Mouse (Mus musculus): ENCODE measurements around the gene Smtn. TPM values are rescaled to one million over a fixed set of nuclear protein-coding genes. Genes with fewer than 3 reads are reported as not detected.
A peak's percentile ranks its signal among the peaks of the same experiment; 100 is the strongest.

Gene Smtn
- polyA plus RNA-seq, 1 experiment from 2014 or later: 97.9 TPM

GRCm38 (mm10) chr11:3535406-3535986 lies 4.9 kb downstream of the Smtn start:
- 0% methylated on average over 36 of the region's 36 CpGs for WGBS
- H3K4me1 ChIP-seq: peaks cover 30% of the 10 kb centered on the region
- H3K27me3 ChIP-seq (replicated peaks): no peaks in the 10 kb centered on the region
- peaks cover 31% of the 10 kb centered on the region for H3K36me3 ChIP-seq
- H3K9ac ChIP-seq: peak overlapping the region; percentile 40; the same call in 1 of the 2 replicates
- no peaks in the 10 kb centered on the region for H3K9me3 ChIP-seq
- peak overlapping the region; percentile 78 for H3K4me2 ChIP-seq
- H3K27ac ChIP-seq: peak overlapping the region; percentile 90
- ATAC-seq (ENCODE audit: insufficient read depth, low FRiP score, low read depth): peak; percentile 79
- H3K4me3 ChIP-seq (replicated peaks): peak overlapping the region; percentile 63

- Histone ChIP-seq H3K4me3 (replicated peaks) (peak overlapping the region; percentile 63), H3K4me1 (peaks cover 30% of the 10 kb centered on the region), H3K36me3 (peaks cover 35% of the 10 kb centered on the region), H3K27me3 (replicated peaks) (no peaks in the 10 kb centered on the region), H3K9ac (no peak overlapping the region), H3K4me2 (peak overlapping the region; percentile 78), H3K27ac (peak overlapping the region; percentile 90), H3K9me3 (no peaks in the 10 kb centered on the region)
- no peak for ATAC-seq (ENCODE audit: insufficient read depth, low FRiP score, low read depth)
- WGBS: 20% methylated on average over 8 of the region's 8 CpGs
Measured at GRCm38 (mm10) chr11:3534956-3535355, 5.5 kb downstream of the Smtn start.

- no peak for ATAC-seq (ENCODE audit: insufficient read depth, low FRiP score, low read depth)
- Histone ChIP-seq H3K9ac (no peak overlapping the region), H3K9me3 (no peaks in the 10 kb centered on the region), H3K27ac (no peak overlapping the region), H3K36me3 (peaks cover 49% of the 10 kb centered on the region), H3K27me3 (replicated peaks) (no peaks in the 10 kb centered on the region), H3K4me3 (replicated peaks) (no peak overlapping the region), H3K4me2 (no peak overlapping the region), H3K4me1 (peaks cover 28% of the 10 kb centered on the region)
- 88% methylated on average over 17 of the region's 17 CpGs for WGBS
Measured at GRCm38 (mm10) chr11:3533406-3533932, 6.9 kb downstream of the Smtn start.

- ATAC-seq (ENCODE audit: insufficient read depth, low FRiP score, low read depth): no peak
- no peak overlapping the region for H3K4me2 ChIP-seq
- H3K4me1 ChIP-seq: peaks cover 21% of the 10 kb centered on the region
- no peak overlapping the region for H3K27ac ChIP-seq
- peaks cover 55% of the 10 kb centered on the region for H3K36me3 ChIP-seq
- WGBS: 84% methylated on average over 16 of the region's 16 CpGs
- H3K9ac ChIP-seq: no peak overlapping the region
- H3K27me3 ChIP-seq (replicated peaks): no peaks in the 10 kb centered on the region
- H3K4me3 ChIP-seq (replicated peaks): no peak overlapping the region
- H3K9me3 ChIP-seq: no peaks in the 10 kb centered on the region
Measured at GRCm38 (mm10) chr11:3532101-3532931, 8.1 kb downstream of the Smtn start.

GRCm38 (mm10) chr11:3531634-3532033 lies 8.8 kb downstream of the Smtn start:
- Histone ChIP-seq H3K4me2 (no peak overlapping the region), H3K9ac (no peak overlapping the region), H3K27ac (no peak overlapping the region), H3K4me3 (replicated peaks) (no peak overlapping the region), H3K27me3 (replicated peaks) (no peaks in the 10 kb centered on the region), H3K36me3 (peaks cover 62% of the 10 kb centered on the region), H3K9me3 (no peaks in the 10 kb centered on the region), H3K4me1 (peaks cover 14% of the 10 kb centered on the region)
- ATAC-seq (ENCODE audit: insufficient read depth, low FRiP score, low read depth): no peak
- 79% methylated on average over 6 of the region's 6 CpGs for WGBS

- Histone ChIP-seq H3K9ac (no peak overlapping the region), H3K4me3 (replicated peaks) (no peak overlapping the region), H3K27ac (no peak overlapping the region), H3K9me3 (no peaks in the 10 kb centered on the region), H3K36me3 (peaks cover 70% of the 10 kb centered on the region), H3K4me2 (no peak overlapping the region), H3K27me3 (replicated peaks) (no peaks in the 10 kb centered on the region), H3K4me1 (peaks cover 5% of the 10 kb centered on the region)
- no peak for ATAC-seq (ENCODE audit: insufficient read depth, low FRiP score, low read depth)
- WGBS: 94% methylated on average over 3 of the region's 3 CpGs
Measured at GRCm38 (mm10) chr11:3530731-3531130, 9.7 kb downstream of the Smtn start.

- Histone ChIP-seq H3K36me3 (peaks cover 80% of the 10 kb centered on the region), H3K4me1 (no peaks in the 10 kb centered on the region), H3K9ac (no peak overlapping the region), H3K27me3 (replicated peaks) (no peaks in the 10 kb centered on the region), H3K27ac (no peak overlapping the region), H3K4me2 (no peak overlapping the region), H3K9me3 (no peaks in the 10 kb centered on the region), H3K4me3 (replicated peaks) (no peak overlapping the region)
- WGBS: 71% methylated on average over 20 of the region's 20 CpGs
- no peak for ATAC-seq (ENCODE audit: insufficient read depth, low FRiP score, low read depth)
Measured at GRCm38 (mm10) chr11:3529476-3530252, 10.7 kb downstream of the Smtn start.

- H3K4me2 ChIP-seq: no peak overlapping the region
- H3K27ac ChIP-seq: no peak overlapping the region
- H3K9me3 ChIP-seq: no peaks in the 10 kb centered on the region
- H3K27me3 ChIP-seq (replicated peaks): no peaks in the 10 kb centered on the region
- no peak for ATAC-seq (ENCODE audit: insufficient read depth, low FRiP score, low read depth)
- WGBS: 81% methylated on average over 6 of the region's 6 CpGs
- H3K9ac ChIP-seq: no peak overlapping the region
- no peak overlapping the region for H3K4me3 ChIP-seq (replicated peaks)
- H3K36me3 ChIP-seq: peaks cover 84% of the 10 kb centered on the region
- H3K4me1 ChIP-seq: no peaks in the 10 kb centered on the region
Measured at GRCm38 (mm10) chr11:3528208-3528607, 12.2 kb downstream of the Smtn start.

GRCm38 (mm10) chr11:3527766-3528165 lies 12.6 kb downstream of the Smtn start:
- WGBS: 81% methylated on average over 8 of the region's 8 CpGs
- H3K4me1 ChIP-seq: no peaks in the 10 kb centered on the region

GRCm38 (mm10) chr11:3526979-3527738 lies 13.3 kb downstream of the Smtn start:
- Histone ChIP-seq H3K9ac (no peak overlapping the region), H3K27ac (no peak overlapping the region), H3K9me3 (no peaks in the 10 kb centered on the region), H3K27me3 (replicated peaks) (no peaks in the 10 kb centered on the region), H3K36me3 (peaks cover 85% of the 10 kb centered on the region), H3K4me2 (no peak overlapping the region), H3K4me3 (replicated peaks) (no peak overlapping the region), H3K4me1 (no peaks in the 10 kb centered on the region)
- WGBS: 91% methylated on average over 24 of the region's 24 CpGs
- no peak for ATAC-seq (ENCODE audit: insufficient read depth, low FRiP score, low read depth)

More at GRCm38 (mm10) chr11:3527766-3528165, 12.6 kb downstream of the Smtn start:
- Histone ChIP-seq H3K36me3 (peaks cover 85% of the 10 kb centered on the region), H3K4me3 (replicated peaks) (no peak overlapping the region), H3K9me3 (no peaks in the 10 kb centered on the region), H3K27me3 (replicated peaks) (no peaks in the 10 kb centered on the region), H3K27ac (no peak overlapping the region), H3K9ac (no peak overlapping the region), H3K4me2 (no peak overlapping the region)
- ATAC-seq (ENCODE audit: insufficient read depth, low FRiP score, low read depth): no peak

GRCm38 (mm10) chr11:3526207-3526606 lies 14.2 kb downstream of the Smtn start:
- peaks cover 86% of the 10 kb centered on the region for H3K36me3 ChIP-seq
- H3K27me3 ChIP-seq (replicated peaks): no peaks in the 10 kb centered on the region
- H3K4me2 ChIP-seq: no peak overlapping the region
- 81% methylated on average over 9 of the region's 9 CpGs for WGBS
- no peak overlapping the region for H3K4me3 ChIP-seq (replicated peaks)
- no peak for ATAC-seq (ENCODE audit: insufficient read depth, low FRiP score, low read depth)
- H3K27ac ChIP-seq: no peak overlapping the region
- H3K4me1 ChIP-seq: no peaks in the 10 kb centered on the region
- H3K9ac ChIP-seq: no peak overlapping the region
- no peaks in the 10 kb centered on the region for H3K9me3 ChIP-seq
